Mouse (Mus musculus): ENCODE data around the gene Zfp949.

Gene Zfp949

GRCm38 (mm10) chr9:88547851-88548613 is at the start of gene Zfp949:
Gene Zfp949 (plus strand): TSS chr9:88548020.
- peak; percentile 65 to 86 for DNase-seq (ENCODE audit: low spot score in 2 of 2)

GRCm38 (mm10) chr9:88500112-88500511 is 47.7 kb upstream of the Zfp949 start:
- no peak for DNase-seq (ENCODE audit: low spot score in 2 of 2)

DNA sequence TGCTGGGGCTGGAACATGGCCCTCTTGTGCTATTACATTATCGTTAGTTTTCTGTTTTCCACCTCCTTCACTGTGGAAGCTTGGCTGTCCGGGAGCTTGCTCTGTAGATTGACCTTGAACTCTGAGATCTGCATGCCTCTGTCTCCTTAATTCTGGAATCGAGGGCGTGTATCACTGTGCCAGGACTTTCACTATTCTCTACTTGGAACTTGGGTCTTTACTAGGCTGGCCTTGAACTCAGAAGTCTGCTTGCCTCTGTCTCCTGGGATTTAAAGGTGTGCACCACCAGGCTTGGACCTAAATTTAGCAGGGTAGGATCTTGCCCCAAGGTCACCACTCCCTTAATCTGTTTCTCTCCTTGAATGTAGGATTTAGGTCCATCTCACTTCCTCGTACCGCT is 46.0 kb upstream of the Zfp949 start:
- DNase-seq (ENCODE audit: low spot score in 2 of 2) = no peak

DNA sequence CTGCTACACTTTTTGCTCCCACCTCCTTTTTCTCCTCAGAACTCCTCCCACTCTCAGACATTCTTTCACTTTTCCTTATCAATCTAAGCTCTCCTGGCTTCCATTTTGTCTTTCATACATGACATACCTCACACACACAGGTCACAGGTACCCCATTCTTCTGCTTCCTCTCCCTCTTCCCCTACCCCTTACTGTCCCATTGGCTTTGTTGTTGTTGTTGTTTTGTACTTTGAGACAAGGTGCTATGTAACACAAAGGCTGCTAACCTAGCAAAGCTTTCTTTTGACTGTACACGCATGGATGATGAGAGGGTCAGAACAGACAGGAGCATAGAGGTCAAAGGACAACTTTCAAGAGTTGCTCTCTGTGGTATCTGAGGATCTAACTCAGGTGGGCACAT is 32.3 kb upstream of the Zfp949 start:
- no peak for DNase-seq (ENCODE audit: low spot score in 2 of 2)

GRCm38 (mm10) chr9:88516361-88516995 is 31.3 kb upstream of the Zfp949 start:
- no peak for DNase-seq (ENCODE audit: low spot score in 2 of 2)

GRCm38 (mm10) chr9:88519390-88520121 is 28.3 kb upstream of the Zfp949 start:
- no peak for DNase-seq (ENCODE audit: low spot score in 2 of 2)

DNA sequence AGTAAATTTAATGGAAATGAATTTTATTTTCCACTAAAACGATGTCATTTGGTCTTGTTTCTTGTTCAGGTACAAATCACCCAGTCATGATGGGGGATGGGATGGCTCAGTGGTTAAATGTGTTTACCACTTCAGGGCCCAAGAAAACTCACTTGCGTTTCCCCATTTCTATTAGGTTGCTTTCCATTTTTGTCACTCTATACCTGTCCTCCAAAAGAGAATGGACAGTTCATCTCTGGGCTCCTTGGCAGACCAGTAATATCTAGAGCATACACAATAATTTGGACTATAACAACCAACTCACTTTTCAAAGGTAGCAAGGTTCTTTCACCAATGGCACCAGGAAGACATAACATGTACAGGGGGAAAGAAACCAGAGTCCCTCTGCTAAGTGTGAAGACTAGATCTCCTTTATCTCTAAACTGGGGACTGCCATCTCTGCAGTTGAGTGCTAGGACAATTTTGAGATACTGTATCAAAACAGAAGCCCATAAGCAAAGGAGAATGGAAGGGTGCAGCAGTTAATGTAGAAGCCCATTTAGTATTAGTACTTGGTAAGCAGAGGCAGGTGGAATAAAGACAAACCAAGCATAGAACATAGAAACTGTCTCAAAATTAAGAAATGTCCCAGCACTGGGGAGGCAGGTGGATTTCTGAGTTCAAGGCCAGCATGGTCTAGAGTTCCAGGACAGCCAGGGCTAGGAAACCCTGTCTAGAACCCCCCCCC is 27.5 kb upstream of the Zfp949 start:
- no peak for DNase-seq (ENCODE audit: low spot score in 2 of 2)

- DNase-seq (ENCODE audit: low spot score in 2 of 2) = no peak
Measured at GRCm38 (mm10) chr9:88520849-88521483, 26.9 kb upstream of the Zfp949 start.

DNA sequence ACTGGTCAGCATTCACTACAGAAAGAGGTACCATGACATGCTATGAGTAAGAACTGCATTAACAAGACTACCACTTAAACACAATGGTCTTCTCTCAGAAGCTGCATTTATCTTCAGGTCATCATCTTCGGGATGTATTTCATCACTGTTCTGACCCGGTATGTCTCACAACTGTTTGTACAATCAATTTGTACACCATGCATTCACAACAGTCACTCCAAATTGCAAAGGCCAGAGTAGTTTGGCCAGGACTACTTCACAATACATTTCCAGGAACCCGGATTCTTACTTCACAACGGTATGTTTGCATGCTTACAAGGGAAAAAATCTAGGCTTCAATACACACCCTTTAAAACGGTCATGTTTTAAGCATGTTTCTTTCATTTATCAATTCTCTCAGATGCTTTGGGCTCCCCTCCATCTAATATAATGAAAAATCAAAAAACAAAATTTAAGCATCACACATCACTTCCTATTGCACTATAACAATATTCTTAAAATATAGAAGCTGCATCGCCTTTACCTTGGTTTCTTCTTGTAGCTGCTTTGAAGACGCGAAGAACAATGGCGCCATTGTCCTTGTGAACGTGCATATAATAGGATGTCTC is 25.8 kb upstream of the Zfp949 start:
- DNase-seq (ENCODE audit: low spot score in 2 of 2) = no peak

DNA sequence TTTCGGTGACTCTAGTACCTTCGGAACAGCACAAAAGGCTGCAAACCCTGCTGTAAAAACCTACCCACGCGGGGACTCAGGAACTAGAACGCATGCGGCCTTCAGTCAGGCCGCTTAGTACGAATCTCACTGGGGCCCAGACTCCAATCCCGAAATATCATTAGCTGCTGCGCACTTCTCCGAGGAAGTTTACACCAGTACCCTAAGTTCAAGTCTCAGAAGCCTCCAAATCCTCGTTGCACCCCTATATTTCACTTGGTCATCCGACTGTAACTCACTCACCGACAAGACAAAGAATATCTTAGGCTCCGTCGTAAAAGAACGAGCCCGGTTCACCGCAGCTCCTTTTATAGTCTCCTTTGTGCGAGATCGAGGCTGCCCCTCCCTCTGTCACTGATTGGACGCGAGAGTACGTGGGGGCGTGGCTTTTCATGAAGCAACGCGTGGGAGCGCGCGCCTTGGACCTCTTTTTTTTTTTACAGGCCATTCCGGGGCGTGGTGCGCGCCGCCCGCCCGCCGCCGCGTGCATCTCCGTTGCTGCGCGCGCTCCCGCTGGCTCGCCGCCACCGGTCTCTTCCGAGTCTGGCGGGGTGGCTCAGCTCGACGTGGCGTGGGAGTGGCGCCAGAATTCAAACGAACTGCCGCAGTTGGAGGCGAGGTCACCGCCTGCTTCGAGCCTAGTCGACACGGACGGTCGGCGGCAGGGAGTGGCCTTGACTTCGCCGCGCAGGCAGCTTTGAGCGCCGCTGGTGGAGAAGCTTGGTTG is 25.1 kb upstream of the Zfp949 start:
- DNase-seq (ENCODE audit: low spot score in 2 of 2) = peak; percentile 98 to 99

- no peak for DNase-seq (ENCODE audit: low spot score in 2 of 2)
Measured at GRCm38 (mm10) chr9:88523335-88523668, 24.5 kb upstream of the Zfp949 start.

GRCm38 (mm10) chr9:88524367-88524766 is 23.5 kb upstream of the Zfp949 start:
- DNase-seq (ENCODE audit: low spot score in 2 of 2) = no peak

GRCm38 (mm10) chr9:88524796-88525195 is 23.0 kb upstream of the Zfp949 start:
- DNase-seq (ENCODE audit: low spot score in 2 of 2) = no peak

GRCm38 (mm10) chr9:88525341-88525740 is 22.5 kb upstream of the Zfp949 start:
- DNase-seq (ENCODE audit: low spot score in 2 of 2) = no peak

DNA sequence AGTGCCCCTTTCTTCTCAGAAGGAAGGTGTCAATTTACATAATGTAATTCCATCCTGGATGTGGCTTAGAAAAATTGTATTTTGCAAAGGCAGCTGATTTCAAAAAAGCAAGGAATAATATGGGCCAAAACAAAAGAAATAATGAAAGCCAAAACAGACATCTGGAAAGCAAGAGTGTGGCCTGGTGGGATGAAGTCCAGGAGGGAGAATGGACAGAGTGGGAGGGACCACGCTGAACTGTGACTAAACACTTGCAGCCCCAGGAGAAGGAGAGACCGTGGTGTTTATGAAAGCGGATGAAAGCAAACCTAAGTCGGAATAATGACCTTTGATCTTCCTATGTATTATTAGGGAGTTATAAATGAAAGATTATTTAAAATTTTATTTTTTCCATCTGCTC is 19.9 kb upstream of the Zfp949 start:
- DNase-seq (ENCODE audit: low spot score in 2 of 2) = no peak

DNA sequence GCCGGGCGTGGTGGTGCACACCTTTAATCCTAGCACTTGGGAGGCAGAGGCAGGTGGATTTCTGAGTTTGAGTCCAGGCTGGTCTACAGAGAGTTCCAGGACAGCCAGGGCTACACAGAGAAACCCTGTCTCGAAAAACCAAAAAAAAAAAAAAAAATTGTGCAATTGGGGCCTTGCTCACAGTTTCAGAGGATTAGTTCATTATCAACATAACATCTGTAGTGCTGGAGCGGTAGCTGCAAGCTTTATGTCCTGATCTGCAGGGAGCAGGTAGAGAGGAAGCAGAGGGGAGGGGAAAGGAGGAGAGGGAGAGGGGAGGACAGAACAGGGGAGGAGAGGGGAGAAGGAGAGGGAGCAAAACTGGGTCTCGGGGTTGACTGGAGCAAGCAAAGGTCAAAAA is 19.1 kb upstream of the Zfp949 start:
- DNase-seq (ENCODE audit: low spot score in 2 of 2) = no peak

DNA sequence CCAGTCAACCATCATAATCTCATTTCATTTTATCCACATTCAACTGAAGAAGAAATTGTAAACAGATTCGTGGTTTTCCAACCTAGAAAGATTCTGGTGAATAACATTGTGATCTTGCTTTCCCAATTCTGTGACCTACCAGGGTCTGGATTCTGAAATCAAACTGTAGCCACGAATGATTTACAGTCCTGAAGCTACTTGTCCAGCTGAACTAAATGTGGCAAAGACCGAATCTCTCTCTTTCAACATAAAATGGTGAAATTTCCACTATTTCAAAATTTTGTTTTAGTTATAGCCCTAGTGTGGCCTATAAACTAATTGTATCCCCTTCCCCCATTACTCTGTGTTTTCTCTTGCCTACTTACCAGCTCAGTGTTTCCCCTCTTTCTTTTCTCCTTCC is 18.2 kb upstream of the Zfp949 start:
- DNase-seq (ENCODE audit: low spot score in 2 of 2) = no peak

GRCm38 (mm10) chr9:88529979-88530580 is 17.7 kb upstream of the Zfp949 start:
- DNase-seq (ENCODE audit: low spot score in 2 of 2) = no peak

DNA sequence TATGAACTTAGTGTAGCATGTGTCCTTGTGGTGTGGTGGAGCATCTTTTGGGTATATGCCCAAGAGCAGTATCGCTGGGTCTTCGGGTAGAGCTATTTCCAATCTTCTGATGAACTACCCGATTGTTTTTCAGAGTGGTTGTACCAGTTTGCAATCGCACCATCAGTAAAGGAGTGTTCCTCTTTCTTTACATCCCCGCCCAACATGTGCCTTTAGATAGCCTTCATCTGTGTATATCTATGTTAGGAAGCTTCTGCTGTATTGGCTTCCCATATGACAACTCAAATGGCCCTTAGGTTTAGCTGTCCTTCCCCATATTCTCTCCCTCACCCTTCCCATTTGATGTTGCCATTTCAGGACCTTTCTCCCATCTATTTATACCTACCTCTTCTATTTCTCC is 13.7 kb upstream of the Zfp949 start:
- DNase-seq (ENCODE audit: low spot score in 2 of 2) = no peak

DNA sequence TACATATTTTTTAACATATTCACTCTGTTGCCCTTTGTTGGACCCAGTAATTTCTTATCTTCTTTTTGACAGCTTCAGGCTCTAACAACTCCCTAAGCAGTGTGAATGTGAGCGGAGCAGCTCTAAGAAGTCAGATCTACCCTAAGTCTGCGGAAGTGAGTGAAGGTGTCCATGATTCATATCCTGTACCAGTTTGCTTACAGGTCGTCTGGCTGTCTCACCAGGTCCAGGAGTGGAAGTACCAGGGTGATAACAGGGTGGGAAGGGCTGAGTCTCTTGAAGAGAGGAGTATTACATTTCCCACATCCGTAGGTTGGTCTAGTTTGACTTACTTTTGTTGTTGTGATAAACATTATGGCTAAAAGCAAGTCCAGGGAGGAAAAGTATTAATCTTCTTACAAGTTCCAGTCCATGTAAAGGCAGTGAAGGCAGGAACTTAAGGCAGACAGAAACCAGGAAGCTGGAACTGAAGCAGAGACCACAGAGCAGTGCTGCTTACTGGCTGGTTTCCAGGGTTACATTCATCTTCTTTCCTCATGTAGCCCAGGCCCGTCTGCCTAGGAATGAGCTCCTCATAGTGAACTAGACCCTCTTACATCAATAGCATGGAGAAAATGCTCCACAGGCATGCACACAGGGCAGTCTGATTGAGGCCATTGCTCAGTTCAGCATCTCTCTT is 8.1 kb upstream of the Zfp949 start:
- no peak for DNase-seq (ENCODE audit: low spot score in 2 of 2)

All from right cerebral cortex, postnatal 10 days (tissue).